Mouse (Mus musculus) kidney, adult 2 months (tissue): ENCODE results near the gene Snx15.

ENCODE experiments used
- CTCF ChIP-seq: fragments of 200-500 bp; conservative IDR thresholded peaks from 2 replicates; pipeline ENCODE4 v1.5.1; 2011; ENCODE audit warnings: low read depth, mild to moderate bottlenecking, control low read depth, low read length, moderate library complexity, mixed read lengths; ENCODE audit not compliant: insufficient read depth, insufficient read length
- POLR2A ChIP-seq: fragments of 200-500 bp; IDR thresholded peaks from one replicate; pipeline ENCODE4 v1.6.1; 2011; ENCODE audit warnings: low read depth, low read length, control low read depth

DNA sequence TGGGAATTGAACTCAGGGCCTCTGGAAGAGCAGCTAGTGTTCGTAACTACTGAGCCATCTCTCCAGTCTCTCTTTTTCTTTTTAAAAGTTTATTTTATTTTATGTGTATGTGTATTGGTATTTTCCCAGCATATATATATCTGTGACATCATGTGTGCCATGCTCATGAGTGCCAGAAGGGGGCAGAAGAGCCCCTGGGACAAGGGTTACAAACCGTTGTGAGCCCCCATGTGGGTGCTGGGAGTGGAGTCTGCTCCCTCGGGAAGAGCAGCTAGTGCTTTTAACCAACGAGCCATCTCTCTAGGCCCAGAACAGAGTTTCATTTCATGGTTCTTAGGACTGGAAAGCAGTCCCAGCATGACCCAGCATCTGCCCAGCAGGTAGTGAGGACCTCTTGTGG, 38.6 kb upstream of the Snx15 start:
- TF ChIP-seq POLR2A (no peak), CTCF (0 out of 2 replicates have a peak, but pooled peaks have one; percentile 5)
